Mouse (Mus musculus) kidney, postnatal 0 days (tissue): ENCODE measurements around the gene Igsf9b. TPM values are rescaled to one million over a fixed set of nuclear protein-coding genes. Genes with fewer than 3 reads are reported as not detected.

Experiments used
- ATAC-seq: fragments of 200-750 bp; cut with Nextera tagmentation; replicated peaks from 2 replicates; pipeline ENCODE4 v1.8.0; 2017; ENCODE audit warnings: low read depth, moderate number of reproducible peaks, moderate TSS enrichment, moderate library complexity; ENCODE audit not compliant: low FRiP score
- DNase-seq: peaks from one replicate; pipeline ENCODE4 v3.0.0-alpha.2; 2016; ENCODE audit warnings: low spot score
- H3K27ac ChIP-seq: fragments of 300-500 bp; sonication (generic); 2 replicates; pipeline ENCODE4 v1.5.1; 2014; ENCODE audit warnings: mild to moderate bottlenecking
- H3K27me3 ChIP-seq: fragments of 300-500 bp; sonication (generic); 2 replicates; pipeline ENCODE4 v1.6.1; 2014; ENCODE audit warnings: low read length, mixed read lengths; ENCODE audit not compliant: insufficient read depth
- H3K36me3 ChIP-seq: fragments of 300-500 bp; sonication (generic); 2 replicates; pipeline ENCODE4 v1.6.1; 2014; ENCODE audit warnings: low read length, mixed read lengths; ENCODE audit not compliant: insufficient read depth
- H3K4me1 ChIP-seq: fragments of 300-500 bp; sonication (generic); replicated peaks from 2 replicates; pipeline ENCODE4 v1.6.1; 2014; ENCODE audit warnings: antibody characterized with exemption, low read length, mixed read lengths; ENCODE audit not compliant: insufficient read depth
- H3K4me2 ChIP-seq: fragments of 300-500 bp; sonication (generic); 2 replicates; pipeline ENCODE4 v1.6.1; 2014; ENCODE audit warnings: mild to moderate bottlenecking, low read length, moderate library complexity, mixed read lengths
- H3K4me3 ChIP-seq: fragments of 300-500 bp; sonication (generic); replicated peaks from 2 replicates; pipeline ENCODE4 v1.5.1; 2014; ENCODE audit warnings: low read depth, low read length
- H3K9ac ChIP-seq: fragments of 300-500 bp; sonication (generic); 2 replicates; pipeline ENCODE4 v1.6.1; 2014; ENCODE audit warnings: low read depth, low read length
- H3K9me3 ChIP-seq: fragments of 300-500 bp; sonication (generic); replicated peaks from 2 replicates; pipeline ENCODE4 v1.6.1; 2016; ENCODE audit warnings: low read length, inconsistent platforms, mixed read lengths
- CTCF ChIP-seq: IDR thresholded peaks from 2 replicates; pipeline ENCODE4 v1.5.1; 2016; ENCODE audit warnings: antibody characterized with exemption, low read depth, mild to moderate bottlenecking, moderate library complexity
- WGBS: fragments of 180-500 bp; shearing (Covaris S2); extraction: QIAGEN DNeasy Blood & Tissue Kit; methylation state at CpG from one replicate; pipeline ENCODE4 v1.1.7; 2014; 5-methylcytosine and 5-hydroxymethylcytosine counted together
- polyA plus RNA-seq: library from polyadenylated mRNA; unstranded; fragments of >200 nt; fragmentation: Nextera tagmentation; extraction: Ambion mirVana; gene quantifications from 2 replicates; pipeline ENCODE4 v1.2.1, GENCODE M21; 2015

Gene Igsf9b
- polyA plus RNA-seq, 1 experiment from 2014 or later = 1.0 TPM

- 78% methylated on average over 1 of the region's 1 CpGs for WGBS
- ATAC-seq = no peak
- no peak for TF ChIP-seq CTCF
These were observed 76.7 kb downstream of the Igsf9b start for GRCm38 (mm10) chr9:27375746-27376145.

GRCm38 (mm10) chr9:27386951-27387350 lies 87.9 kb downstream of the Igsf9b start:
- H3K27ac ChIP-seq = no peak overlapping the region
- H3K4me1 ChIP-seq = no peaks in the 10 kb centered on the region
- H3K4me2 ChIP-seq = no peak overlapping the region
- no peak for DNase-seq
- H3K9ac ChIP-seq = no peak overlapping the region
- no peak overlapping the region for H3K4me3 ChIP-seq
- H3K36me3 ChIP-seq = no peaks in the 10 kb centered on the region
- no peak for TF ChIP-seq CTCF
- ATAC-seq = no peak
- H3K27me3 ChIP-seq = no peaks in the 10 kb centered on the region
- WGBS = 92% methylated on average over 3 of the region's 3 CpGs
- H3K9me3 ChIP-seq = no peaks in the 10 kb centered on the region

More at GRCm38 (mm10) chr9:27375746-27376145, 76.7 kb downstream of the Igsf9b start:
- Histone ChIP-seq H3K27ac (no peak overlapping the region), H3K9me3 (no peaks in the 10 kb centered on the region), H3K27me3 (no peaks in the 10 kb centered on the region), H3K4me1 (no peaks in the 10 kb centered on the region), H3K4me3 (no peak overlapping the region), H3K4me2 (no peak overlapping the region), H3K9ac (no peak overlapping the region), H3K36me3 (no peaks in the 10 kb centered on the region)
- DNase-seq = no peak

- Histone ChIP-seq H3K27me3 (no peaks in the 10 kb centered on the region), H3K9me3 (no peaks in the 10 kb centered on the region), H3K27ac (no peak within 1 kb of the TSS), H3K4me2 (no peak within 1 kb of the TSS), H3K4me3 (no peak within 1 kb of the TSS), H3K4me1 (no peaks in the 10 kb centered on the region), H3K36me3 (no peaks in the 10 kb centered on the region), H3K9ac (no peak within 1 kb of the TSS)
- WGBS = 68% methylated on average over 3 of the region's 3 CpGs
- no peak for TF ChIP-seq CTCF
- DNase-seq (no peak), ATAC-seq (no peak)
These were observed 97.5 kb downstream of the Igsf9b start, which contains the start of gene Spata19 for GRCm38 (mm10) chr9:27396500-27396899. Gene Spata19, plus strand, starts transcription at chr9:27396800.

- DNase-seq (no peak), ATAC-seq (no peak)
- H3K9me3 ChIP-seq = no peaks in the 10 kb centered on the region
- no peak overlapping the region for H3K4me2 ChIP-seq
- H3K4me1 ChIP-seq = no peaks in the 10 kb centered on the region
- no peak overlapping the region for H3K4me3 ChIP-seq
- no peak overlapping the region for H3K9ac ChIP-seq
- H3K27ac ChIP-seq = no peak overlapping the region
- no peak for TF ChIP-seq CTCF
- WGBS = 85% methylated on average over 4 of the region's 4 CpGs
- no peaks in the 10 kb centered on the region for H3K36me3 ChIP-seq
- no peaks in the 10 kb centered on the region for H3K27me3 ChIP-seq
These were observed 102.2 kb downstream of the Igsf9b start for GRCm38 (mm10) chr9:27401169-27401568.

Other genes with a start within 250 kb of the Igsf9b start
- gene Jam3, start 143.8 kb upstream of the Igsf9b start, polyA plus RNA-seq = 56.8 TPM in 2 replicates
- gene Spata19, start 97.6 kb downstream of the Igsf9b start, polyA plus RNA-seq = not detected in 2 replicates